18 mouse cellular contexts compared by ENCODE assay signal in the genomic region with DNA sequence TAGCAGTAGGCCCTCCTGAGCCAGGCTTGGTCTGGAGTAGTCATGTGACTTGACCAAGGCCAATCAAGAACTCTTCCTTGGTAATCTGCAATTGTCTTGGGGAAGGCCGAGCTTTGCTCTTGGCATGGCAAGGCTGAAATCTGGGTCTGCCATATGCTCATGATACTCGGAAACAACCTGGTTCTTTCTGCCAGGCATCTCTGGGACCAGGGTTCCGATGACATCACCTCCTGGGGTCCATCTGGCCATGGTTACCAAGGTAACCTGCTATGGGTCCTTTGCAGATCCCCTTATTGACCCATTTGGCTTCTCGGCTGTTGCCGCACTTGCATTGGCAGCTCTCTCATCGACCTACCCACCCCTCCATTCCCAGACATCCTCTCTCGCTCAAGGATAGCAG. TPM values are rescaled to one million over a fixed set of nuclear protein-coding genes. Genes with fewer than 3 reads are reported as not detected.
"Had no signal": no experiment of that assay in that cellular context is flagged by ENCODE, and none has a peak within 500 bp of the region (broad histone marks: within the 10 kb centered on the region; RNA-seq: fewer than 3 reads in every experiment).

No protein-coding gene starts in this region.

- H3K4me2 ChIP-seq: limb, embryonic 12.5 days; liver, embryonic 13.5 days; lung, embryonic 15.5 days; midbrain, embryonic 11.5 days; neural tube, embryonic 13.5 days; stomach, embryonic 15.5 days had no signal

- H3K4me1 ChIP-seq: liver, embryonic 13.5 days; lung, embryonic 15.5 days; stomach, embryonic 15.5 days had no signal

- ATAC-seq: liver, postnatal 0 days; midbrain, embryonic 16.5 days had no signal

- H3K9ac ChIP-seq: limb, embryonic 12.5 days; liver, embryonic 13.5 days; liver, postnatal 0 days; lung, embryonic 15.5 days; neural tube, embryonic 13.5 days; stomach, embryonic 15.5 days had no signal

- H3K27me3 ChIP-seq: lung, embryonic 15.5 days; stomach, embryonic 15.5 days had no signal

- H3K9me3 ChIP-seq: limb, embryonic 12.5 days; liver, embryonic 13.5 days; lung, embryonic 15.5 days; megakaryocyte, embryonic 14.5 days; neural tube, embryonic 13.5 days; stomach, embryonic 15.5 days had no signal

- H3K36me3 ChIP-seq: limb, embryonic 12.5 days; liver, embryonic 13.5 days; lung, embryonic 15.5 days; neural tube, embryonic 13.5 days; stomach, embryonic 15.5 days had no signal

- DNase-seq: kidney, postnatal 10 days; liver; liver, embryonic 13.5 days; liver, postnatal 0 days; lung, postnatal 14 days; right cerebral cortex, postnatal 14 days; thymus, adult 2 months; thymus, postnatal 25 days had no signal

- H3K27ac ChIP-seq: limb, embryonic 12.5 days; liver, embryonic 13.5 days; lung, embryonic 15.5 days; macrophage; neural tube, embryonic 13.5 days; stomach, embryonic 15.5 days had no signal

- H3K4me3 ChIP-seq: limb, embryonic 12.5 days; liver, embryonic 13.5 days; lung, embryonic 15.5 days; megakaryocyte, embryonic 14.5 days; neural tube, embryonic 13.5 days; stomach, embryonic 15.5 days had no signal

RNA-seq across cellular contexts. Expression of gene 1700069L16Rik, which starts 3.4 kb away (rescaled TPM):
- polyA plus RNA-seq: large intestine, adult 2 months; limb, embryonic 12.5 days; liver, embryonic 13.5 days; liver, postnatal 0 days; lung, embryonic 15.5 days; macrophage; midbrain, embryonic 11.5 days; midbrain, embryonic 16.5 days; neural tube, embryonic 13.5 days; spleen, adult 2 months; stomach, embryonic 15.5 days; thymus, adult 2 months had no signal
